Mouse (Mus musculus) megakaryocyte, embryonic 14.5 days (primary cell): Measurements from ENCODE around the gene Plekhb2. TPM values are rescaled to one million over a fixed set of nuclear protein-coding genes. Genes with fewer than 3 reads are reported as not detected.

ENCODE experiments used
- H3K27me3 ChIP-seq: replicated peaks from 2 replicates; pipeline ENCODE3; 2012; ENCODE audit warnings: inconsistent platforms
- H3K36me3 ChIP-seq: replicated peaks from 2 replicates; pipeline ENCODE3; 2012; ENCODE audit warnings: low read length, inconsistent platforms, mixed read lengths
- H3K4me1 ChIP-seq: 2 replicates; pipeline ENCODE4 v1.6.1; 2012; ENCODE audit warnings: inconsistent platforms
- H3K4me3 ChIP-seq: replicated peaks from 2 replicates; pipeline ENCODE3; 2012; ENCODE audit warnings: moderate library complexity, mild to moderate bottlenecking, inconsistent platforms
- H3K9me3 ChIP-seq: 2 replicates; pipeline ENCODE4 v1.6.1; 2012; ENCODE audit warnings: inconsistent platforms
- FLI1 ChIP-seq: IDR thresholded peaks from 2 replicates; pipeline ENCODE4 v1.6.1; 2012; ENCODE audit warnings: low read length, inconsistent platforms, mixed read lengths
- GATA1 ChIP-seq: IDR thresholded peaks from 3 replicates; pipeline ENCODE4 v1.6.1; 2012; ENCODE audit warnings: mixed read lengths, low read length, inconsistent platforms, borderline replicate concordance
- polyA plus RNA-seq: library from polyadenylated mRNA; stranded (reverse); fragments of >175 nt; gene quantifications from 2 replicates; pipeline ENCODE4 v1.2.3, GENCODE M21; 2012; ENCODE audit warnings: low replicate concordance; ENCODE audit not compliant: insufficient read depth

Plekhb2 gene
- polyA plus RNA-seq: 1.9 and 2.3 TPM in 2 replicates

GRCm38 (mm10) chr1:34849745-34850342 is at the start of gene Plekhb2:
Gene Plekhb2 (plus strand): TSS chr1:34849976.
- Histone ChIP-seq H3K4me3 (peak within 1 kb of the TSS; percentile 97), H3K4me1 (peaks cover 56% of the 10 kb centered on the region), H3K9me3 (no peaks in the 10 kb centered on the region), H3K27me3 (no peaks in the 10 kb centered on the region), H3K36me3 (peaks cover 5% of the 10 kb centered on the region)
- TF ChIP-seq GATA1: no peak
- no peak for TF ChIP-seq FLI1

GRCm38 (mm10) chr1:34801616-34802289 is 48.0 kb upstream of the Plekhb2 start:
- no peak for TF ChIP-seq GATA1
- no peak for TF ChIP-seq FLI1
- H3K4me1 ChIP-seq: peaks cover 64% of the 10 kb centered on the region
- peaks cover 2% of the 10 kb centered on the region for H3K27me3 ChIP-seq
- no peaks in the 10 kb centered on the region for H3K9me3 ChIP-seq
- peaks cover 45% of the 10 kb centered on the region for H3K36me3 ChIP-seq
- H3K4me3 ChIP-seq: peak overlapping the region; percentile 98

GRCm38 (mm10) chr1:34802290-34802642 is 47.5 kb upstream of the Plekhb2 start:
- H3K4me1 ChIP-seq: peaks cover 67% of the 10 kb centered on the region

GRCm38 (mm10) chr1:34804863-34805262 is 44.9 kb upstream of the Plekhb2 start:
- Histone ChIP-seq H3K4me1 (peaks cover 57% of the 10 kb centered on the region), H3K27me3 (no peaks in the 10 kb centered on the region), H3K4me3 (peak overlapping the region; percentile 4), H3K9me3 (no peaks in the 10 kb centered on the region), H3K36me3 (peaks cover 76% of the 10 kb centered on the region)
- TF ChIP-seq GATA1: no peak
- TF ChIP-seq FLI1: no peak

More at GRCm38 (mm10) chr1:34802290-34802642, 47.5 kb upstream of the Plekhb2 start:
- TF ChIP-seq GATA1 (no peak), FLI1 (no peak; the same call in 1 of the 2 replicates)
- peaks cover 50% of the 10 kb centered on the region for H3K36me3 ChIP-seq
- no peaks in the 10 kb centered on the region for H3K9me3 ChIP-seq
- H3K4me3 ChIP-seq: peak overlapping the region; percentile 98
- peaks cover 2% of the 10 kb centered on the region for H3K27me3 ChIP-seq

GRCm38 (mm10) chr1:34805931-34806520 is 43.8 kb upstream of the Plekhb2 start:
- H3K27me3 ChIP-seq: no peaks in the 10 kb centered on the region
- peaks cover 88% of the 10 kb centered on the region for H3K36me3 ChIP-seq
- H3K9me3 ChIP-seq: no peaks in the 10 kb centered on the region
- TF ChIP-seq FLI1 (no peak), GATA1 (no peak)
- no peak overlapping the region for H3K4me3 ChIP-seq
- H3K4me1 ChIP-seq: peaks cover 55% of the 10 kb centered on the region

GRCm38 (mm10) chr1:34808445-34808844 is 41.3 kb upstream of the Plekhb2 start:
- Histone ChIP-seq H3K4me1 (peaks cover 32% of the 10 kb centered on the region), H3K36me3 (peaks cover 100% of the 10 kb centered on the region), H3K4me3 (no peak overlapping the region), H3K27me3 (no peaks in the 10 kb centered on the region), H3K9me3 (no peaks in the 10 kb centered on the region)
- TF ChIP-seq GATA1 (no peak), FLI1 (no peak)

GRCm38 (mm10) chr1:34810293-34810692 is 39.5 kb upstream of the Plekhb2 start:
- H3K36me3 ChIP-seq: peaks cover 100% of the 10 kb centered on the region
- no peaks in the 10 kb centered on the region for H3K27me3 ChIP-seq
- peaks cover 24% of the 10 kb centered on the region for H3K4me1 ChIP-seq
- H3K9me3 ChIP-seq: no peaks in the 10 kb centered on the region
- TF ChIP-seq GATA1 (no peak), FLI1 (no peak)
- no peak overlapping the region for H3K4me3 ChIP-seq

GRCm38 (mm10) chr1:34811035-34811434 is 38.7 kb upstream of the Plekhb2 start:
- TF ChIP-seq FLI1 (no peak), GATA1 (no peak)
- Histone ChIP-seq H3K4me3 (no peak overlapping the region), H3K4me1 (peaks cover 23% of the 10 kb centered on the region), H3K36me3 (peaks cover 100% of the 10 kb centered on the region), H3K27me3 (no peaks in the 10 kb centered on the region), H3K9me3 (no peaks in the 10 kb centered on the region)

DNA sequence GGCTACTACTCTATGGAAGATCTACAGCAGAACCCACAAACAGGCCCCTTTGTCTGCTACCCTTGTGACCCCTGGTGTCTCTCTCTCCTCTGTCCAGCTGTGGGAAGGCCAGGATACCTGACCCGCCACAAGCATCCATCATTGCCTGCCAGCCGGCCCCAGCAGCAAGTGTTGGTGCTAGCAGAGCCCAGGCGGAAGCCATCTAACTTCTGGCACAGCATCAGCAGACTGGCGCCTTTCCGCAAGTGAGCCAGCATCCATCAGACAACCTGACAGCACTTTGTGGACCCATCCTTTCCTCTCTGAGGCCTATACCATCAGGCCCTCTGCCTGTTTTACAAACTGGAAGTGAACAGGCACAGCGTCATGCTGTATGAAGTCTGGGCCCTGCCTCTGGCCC is 38.2 kb upstream of the Plekhb2 start:
- TF ChIP-seq FLI1 (no peak), GATA1 (no peak)
- Histone ChIP-seq H3K4me1 (peaks cover 21% of the 10 kb centered on the region), H3K36me3 (peaks cover 100% of the 10 kb centered on the region), H3K4me3 (no peak overlapping the region), H3K9me3 (no peaks in the 10 kb centered on the region), H3K27me3 (no peaks in the 10 kb centered on the region)
